Mouse (Mus musculus) embryonic fibroblast, embryonic 13.5 days (primary cell): ENCODE data around the gene Npepps.

Source experiments
- CTCF ChIP-seq: IDR thresholded peaks from 2 replicates; pipeline ENCODE4 v1.5.1; 2011; ENCODE audit warnings: mild to moderate bottlenecking, control low read depth, low read length, moderate library complexity, borderline replicate concordance; ENCODE audit not compliant: insufficient read depth
- POLR2A ChIP-seq: IDR thresholded peaks from 2 replicates; pipeline ENCODE4 v1.6.1; 2011; ENCODE audit warnings: low read depth, mild to moderate bottlenecking, control low read depth, low read length, moderate library complexity

- TF ChIP-seq CTCF: no peak
- no peak for TF ChIP-seq POLR2A
These were observed 33.8 kb downstream of the Npepps start for GRCm38 (mm10) chr11:97246510-97247159.
